Mouse (Mus musculus) B cell, adult (primary cell): ENCODE measurements around the gene Foxi2. TPM values are rescaled to one million over a fixed set of nuclear protein-coding genes. Genes with fewer than 3 reads are reported as not detected.

Experiments
- total RNA-seq: library from RNA; stranded (reverse); gene quantifications from 4 replicates; pipeline ENCODE4 v1.2.4, GENCODE M21; 2023; ENCODE audit not compliant: inconsistent age

Gene Foxi2
- not detected in 4 replicates for total RNA-seq

GRCm38 (mm10) chr7:135410237-135410965 is at the start of gene Foxi2:
TSS of gene Foxi2 (plus strand) at chr7:135410308.

Other genes starting within 250 kb of the Foxi2 start
- not detected in 4 replicates for gene Nps, start 151.6 kb upstream of the Foxi2 start, total RNA-seq
- gene Clrn3, start 118.3 kb downstream of the Foxi2 start, total RNA-seq, result not detected in 4 replicates
- 13.2 to 15.1 TPM (median 14.2 TPM) in 4 replicates for gene Ptpre, start 127.2 kb downstream of the Foxi2 start, total RNA-seq